Mouse (Mus musculus): ENCODE data around the gene Prss30.
A peak's percentile ranks its signal among the peaks of the same experiment; 100 is the strongest.

Prss30 gene

GRCm38 (mm10) chr17:23980297-23980909, at the start of gene Prss30:
Prss30 (minus strand) TSS chr17:23980566.
- DNase-seq (ENCODE audit: low spot score), result no peak

GRCm38 (mm10) chr17:24029477-24029876, 49.1 kb upstream of the Prss30 start:
- no peak for DNase-seq (ENCODE audit: low spot score)

GRCm38 (mm10) chr17:24021375-24022199, 41.2 kb upstream of the Prss30 start:
- DNase-seq (ENCODE audit: low spot score), result no peak

GRCm38 (mm10) chr17:24020696-24021095, 40.3 kb upstream of the Prss30 start:
- DNase-seq (ENCODE audit: low spot score), result no peak

- DNase-seq (ENCODE audit: low spot score), result peak; percentile 55
These were observed 35.4 kb upstream of the Prss30 start for GRCm38 (mm10) chr17:24015727-24016126.

- DNase-seq (ENCODE audit: low spot score), result no peak
These were observed 34.1 kb upstream of the Prss30 start for GRCm38 (mm10) chr17:24014433-24014965.

- DNase-seq (ENCODE audit: low spot score), result no peak
These were observed 32.6 kb upstream of the Prss30 start for GRCm38 (mm10) chr17:24012921-24013320.

- peak; percentile 29 for DNase-seq (ENCODE audit: low spot score)
These were observed 29.3 kb upstream of the Prss30 start for GRCm38 (mm10) chr17:24009617-24010016.

GRCm38 (mm10) chr17:24008105-24008504, 27.7 kb upstream of the Prss30 start:
- DNase-seq (ENCODE audit: low spot score), result no peak

GRCm38 (mm10) chr17:24007391-24007790, 27.0 kb upstream of the Prss30 start:
- no peak for DNase-seq (ENCODE audit: low spot score)

GRCm38 (mm10) chr17:24006930-24007329, 26.6 kb upstream of the Prss30 start:
- no peak for DNase-seq (ENCODE audit: low spot score)

GRCm38 (mm10) chr17:24005049-24005448, 24.7 kb upstream of the Prss30 start:
- no peak for DNase-seq (ENCODE audit: low spot score)

GRCm38 (mm10) chr17:24004071-24004665, 23.8 kb upstream of the Prss30 start:
- DNase-seq (ENCODE audit: low spot score), result no peak

- DNase-seq (ENCODE audit: low spot score), result no peak
These were observed 20.0 kb upstream of the Prss30 start for GRCm38 (mm10) chr17:24000404-24000803.

- DNase-seq (ENCODE audit: low spot score), result no peak
These were observed 18.0 kb upstream of the Prss30 start for GRCm38 (mm10) chr17:23998383-23998782.

GRCm38 (mm10) chr17:23997901-23998300, 17.5 kb upstream of the Prss30 start, which contains the start of gene Prss22:
Prss22 (minus strand) TSS chr17:23998100.
- DNase-seq (ENCODE audit: low spot score), result no peak

GRCm38 (mm10) chr17:23995421-23995820, 15.1 kb upstream of the Prss30 start:
- no peak for DNase-seq (ENCODE audit: low spot score)

- no peak for DNase-seq (ENCODE audit: low spot score)
These were observed 14.3 kb upstream of the Prss30 start for GRCm38 (mm10) chr17:23994667-23995066.

- DNase-seq (ENCODE audit: low spot score), result peak; percentile 85
These were observed 13.4 kb upstream of the Prss30 start for GRCm38 (mm10) chr17:23993559-23994428.

GRCm38 (mm10) chr17:23992789-23993553, 12.6 kb upstream of the Prss30 start:
- no peak for DNase-seq (ENCODE audit: low spot score)

- no peak for DNase-seq (ENCODE audit: low spot score)
These were observed 9.4 kb upstream of the Prss30 start for GRCm38 (mm10) chr17:23989802-23990201.
